Mouse (Mus musculus) lung, postnatal 0 days (tissue): ENCODE data around the gene Rpl29. TPM values are rescaled to one million over a fixed set of nuclear protein-coding genes. Genes with fewer than 3 reads are reported as not detected.

Experiments
- ATAC-seq: fragments of 200-750 bp; cut with Nextera tagmentation; 2 replicates; pipeline ENCODE4 v1.8.0; 2017; ENCODE audit warnings: moderate library complexity
- DNase-seq: peaks from one replicate; pipeline ENCODE4 v3.0.0-alpha.2; 2016; ENCODE audit warnings: low spot score
- H3K27ac ChIP-seq: fragments of 300-500 bp; sonication (generic); 2 replicates; pipeline ENCODE4 v1.5.1; 2014; ENCODE audit warnings: antibody characterized with exemption, mild to moderate bottlenecking, low read length, mixed read lengths
- H3K27me3 ChIP-seq: fragments of 300-500 bp; sonication (generic); replicated peaks from 2 replicates; pipeline ENCODE4 v1.6.1; 2014; ENCODE audit warnings: low read length, mixed read lengths; ENCODE audit not compliant: insufficient read depth
- H3K36me3 ChIP-seq: fragments of 300-500 bp; sonication (generic); 2 replicates; pipeline ENCODE4 v1.6.1; 2014; ENCODE audit warnings: low read length, mixed read lengths; ENCODE audit not compliant: insufficient read depth
- H3K4me1 ChIP-seq: fragments of 300-500 bp; sonication (generic); 2 replicates; pipeline ENCODE4 v1.6.1; 2014; ENCODE audit warnings: antibody characterized with exemption, low read depth, low read length, mixed read lengths; ENCODE audit not compliant: insufficient read depth
- H3K4me2 ChIP-seq: fragments of 300-500 bp; sonication (generic); replicated peaks from 2 replicates; pipeline ENCODE4 v1.6.1; 2014; ENCODE audit warnings: low read depth, mild to moderate bottlenecking, low read length, moderate library complexity, mixed read lengths
- H3K4me3 ChIP-seq: fragments of 300-500 bp; sonication (generic); 2 replicates; pipeline ENCODE4 v1.5.1; 2014; ENCODE audit warnings: low read depth, low read length
- H3K9ac ChIP-seq: fragments of 300-500 bp; sonication (generic); replicated peaks from 2 replicates; pipeline ENCODE4 v1.6.1; 2014; ENCODE audit warnings: low read depth, mild to moderate bottlenecking
- H3K9me3 ChIP-seq: fragments of 300-500 bp; sonication (generic); 2 replicates; pipeline ENCODE4 v1.6.1; 2016; ENCODE audit warnings: low read length, mixed read lengths
- CTCF ChIP-seq: IDR thresholded peaks from 2 replicates; pipeline ENCODE4 v1.5.1; 2016; ENCODE audit warnings: antibody characterized with exemption, mild to moderate bottlenecking
- EP300 ChIP-seq: IDR thresholded peaks from 2 replicates; pipeline ENCODE4 v1.6.1; 2016; ENCODE audit warnings: antibody characterized with exemption, mild to moderate bottlenecking, control low read depth
- WGBS: fragments of 180-500 bp; shearing (Covaris S2); extraction: QIAGEN DNeasy Blood & Tissue Kit; methylation state at CpG from one replicate; pipeline ENCODE4 v1.1.7; 2014; 5-methylcytosine and 5-hydroxymethylcytosine counted together
- polyA plus RNA-seq: library from polyadenylated mRNA; unstranded; fragments of >200 nt; fragmentation: Nextera tagmentation; extraction: Ambion mirVana; gene quantifications from 2 replicates; pipeline ENCODE4 v1.2.1, GENCODE M21; 2015

Rpl29 gene
- polyA plus RNA-seq, 1 experiment from 2014 or later, result 737 TPM

DNA sequence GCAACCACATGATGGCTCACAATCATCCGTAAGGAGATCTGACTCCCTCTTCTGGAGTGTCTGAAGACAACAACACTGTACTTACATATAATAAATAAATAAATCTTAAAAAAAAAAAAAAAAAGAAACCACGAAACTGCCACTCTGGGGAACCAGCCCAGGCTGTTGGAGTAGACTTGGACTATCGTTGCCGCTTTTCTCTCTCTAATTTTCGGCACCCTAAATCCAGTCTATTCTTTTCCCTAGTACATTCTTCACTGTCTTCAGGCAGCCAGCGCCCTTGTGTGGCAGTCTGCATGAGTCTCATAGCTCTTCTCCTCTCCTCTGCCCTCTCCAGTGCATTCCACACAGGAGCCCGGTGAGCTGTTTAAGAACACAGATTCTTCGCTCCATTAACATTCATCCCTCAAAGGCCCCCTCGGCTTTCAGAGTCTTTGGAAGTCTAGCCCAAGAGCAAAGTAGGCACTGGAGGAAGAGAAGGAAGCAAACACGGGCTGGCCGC is 484 bp upstream of the Rpl29 start:
- Histone ChIP-seq H3K4me1 (peaks cover 11% of the 10 kb centered on the region; the same call in 1 of the 2 replicates), H3K9ac (peak overlapping the region; percentile 56), H3K9me3 (no peaks in the 10 kb centered on the region), H3K4me3 (peak overlapping the region; percentile 83), H3K27me3 (no peaks in the 10 kb centered on the region), H3K4me2 (peak overlapping the region; percentile 75), H3K36me3 (peaks cover 14% of the 10 kb centered on the region; the same call in 1 of the 2 replicates), H3K27ac (peak overlapping the region; percentile 95)
- WGBS, result 5% methylated on average over 11 of the region's 11 CpGs
- ATAC-seq, result peak; percentile 60
- DNase-seq, result peak; percentile 57
- TF ChIP-seq EP300, result no peak
- TF ChIP-seq CTCF, result peak; percentile 31; the same call in 1 of the 2 replicates

GRCm38 (mm10) chr9:106430015-106430264 is 686 bp downstream of the Rpl29 start:
- under 1% methylated on average over 4 of the region's 4 CpGs for WGBS
- Histone ChIP-seq H3K36me3 (peaks cover 14% of the 10 kb centered on the region; the same call in 1 of the 2 replicates), H3K9me3 (no peaks in the 10 kb centered on the region), H3K4me3 (peak overlapping the region; percentile 83), H3K4me1 (peaks cover 11% of the 10 kb centered on the region; the same call in 1 of the 2 replicates), H3K4me2 (peak overlapping the region; percentile 77), H3K27me3 (no peaks in the 10 kb centered on the region), H3K27ac (peak overlapping the region; percentile 95), H3K9ac (peak overlapping the region; percentile 99)
- ATAC-seq (no peak), DNase-seq (no peak)
- TF ChIP-seq CTCF (no peak), EP300 (no peak)

- no peak for ATAC-seq
- no peak overlapping the region for H3K27ac ChIP-seq
- 57% methylated on average over 4 of the region's 7 CpGs for WGBS
Observed at GRCm38 (mm10) chr9:106433389-106433788, 4.1 kb downstream of the Rpl29 start.

DNA sequence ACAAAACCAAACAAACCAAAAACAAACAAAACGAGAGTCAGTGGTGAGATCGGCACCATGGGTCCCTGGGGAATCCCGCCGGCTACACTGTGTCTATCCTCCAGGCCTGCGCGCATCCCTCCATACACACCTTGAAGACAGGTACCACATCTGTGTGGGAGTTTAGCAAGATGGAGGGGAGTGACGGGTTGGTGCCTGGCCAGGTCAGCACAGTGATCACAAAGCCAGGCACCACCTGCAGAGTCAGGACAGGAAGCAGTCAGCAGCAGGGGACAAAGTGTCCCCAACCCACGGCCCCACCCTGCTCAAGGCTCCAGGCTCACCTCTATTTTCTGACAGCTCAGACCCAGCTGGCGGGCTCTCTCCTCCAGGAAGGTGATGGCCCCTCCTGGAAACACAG is 7.3 kb downstream of the Rpl29 start:
- H3K4me2 ChIP-seq, result no peak overlapping the region

More at GRCm38 (mm10) chr9:106433389-106433788, 4.1 kb downstream of the Rpl29 start:
- no peak overlapping the region for H3K4me3 ChIP-seq
- no peak for TF ChIP-seq CTCF
- no peak for TF ChIP-seq EP300
- no peak overlapping the region for H3K9ac ChIP-seq
- no peak for DNase-seq
- H3K4me2 ChIP-seq, result no peak overlapping the region
- no peaks in the 10 kb centered on the region for H3K27me3 ChIP-seq
- peaks cover 11% of the 10 kb centered on the region; the same call in 1 of the 2 replicates for H3K4me1 ChIP-seq
- no peaks in the 10 kb centered on the region for H3K9me3 ChIP-seq
- peaks cover 14% of the 10 kb centered on the region; the same call in 1 of the 2 replicates for H3K36me3 ChIP-seq

GRCm38 (mm10) chr9:106442680-106443079 is 13.4 kb downstream of the Rpl29 start:
- no peak for ATAC-seq
- no peak overlapping the region for H3K27ac ChIP-seq
- H3K4me2 ChIP-seq, result no peak overlapping the region
- H3K4me1 ChIP-seq, result no peaks in the 10 kb centered on the region; the same call in 1 of the 2 replicates
- H3K36me3 ChIP-seq, result no peaks in the 10 kb centered on the region
- no peaks in the 10 kb centered on the region for H3K9me3 ChIP-seq
- H3K4me3 ChIP-seq, result no peak overlapping the region
- DNase-seq, result no peak
- 80% methylated on average over 5 of the region's 5 CpGs for WGBS
- TF ChIP-seq EP300 (no peak), CTCF (peak; percentile 46)
- H3K27me3 ChIP-seq, result no peaks in the 10 kb centered on the region
- no peak overlapping the region for H3K9ac ChIP-seq

More for the DNA sequence above, 7.3 kb downstream of the Rpl29 start:
- TF ChIP-seq CTCF (no peak), EP300 (no peak)
- Histone ChIP-seq H3K27me3 (no peaks in the 10 kb centered on the region), H3K9me3 (no peaks in the 10 kb centered on the region), H3K9ac (no peak overlapping the region), H3K27ac (no peak overlapping the region), H3K36me3 (peaks cover 11% of the 10 kb centered on the region; the same call in 1 of the 2 replicates), H3K4me1 (no peaks in the 10 kb centered on the region; the same call in 1 of the 2 replicates), H3K4me3 (no peak overlapping the region)
- no peak for ATAC-seq
- WGBS, result 74% methylated on average over 9 of the region's 9 CpGs
- no peak for DNase-seq

DNA sequence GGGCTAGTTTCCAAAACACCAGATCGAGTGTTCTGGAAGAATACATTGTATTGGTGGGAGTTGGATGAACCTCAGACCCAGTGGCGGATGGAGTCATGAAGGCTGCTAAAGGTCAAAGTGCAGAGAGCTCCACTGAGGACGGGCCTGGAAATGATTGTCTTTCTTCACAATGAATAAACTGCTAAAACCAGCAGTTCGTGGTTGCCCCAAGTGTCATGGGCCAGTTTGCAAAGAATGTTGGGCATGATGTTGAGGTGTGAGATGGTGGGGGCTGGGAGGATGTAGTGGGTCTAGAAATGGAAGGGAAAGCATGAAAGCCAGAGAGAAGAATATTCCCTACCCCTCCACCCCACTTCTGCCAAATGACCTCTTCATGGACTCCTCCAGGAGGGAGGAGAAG is 15.6 kb downstream of the Rpl29 start:
- H3K4me1 ChIP-seq, result peaks cover 3% of the 10 kb centered on the region; the same call in 1 of the 2 replicates
- H3K4me2 ChIP-seq, result no peak overlapping the region

More for the DNA sequence above, 15.6 kb downstream of the Rpl29 start:
- H3K27ac ChIP-seq, result no peak overlapping the region
- no peaks in the 10 kb centered on the region for H3K9me3 ChIP-seq
- DNase-seq (no peak), ATAC-seq (no peak)
- no peaks in the 10 kb centered on the region for H3K27me3 ChIP-seq
- 73% methylated on average over 4 of the region's 4 CpGs for WGBS
- H3K36me3 ChIP-seq, result no peaks in the 10 kb centered on the region
- H3K4me3 ChIP-seq, result no peak overlapping the region
- H3K9ac ChIP-seq, result no peak overlapping the region
- no peak for TF ChIP-seq CTCF
- no peak for TF ChIP-seq EP300
